Mouse (Mus musculus): Measurements from ENCODE around the gene Spn.

Gene Spn

GRCm38 (mm10) chr7:127137262-127138017 lies at the start of gene Spn:
Gene Spn (minus strand): TSS chr7:127137823.
- DNase-seq (ENCODE audit: low read depth) = peak; percentile 85

GRCm38 (mm10) chr7:127187351-127187750 lies 49.7 kb upstream of the Spn start:
- peak; percentile 46 for DNase-seq (ENCODE audit: low read depth)

DNA sequence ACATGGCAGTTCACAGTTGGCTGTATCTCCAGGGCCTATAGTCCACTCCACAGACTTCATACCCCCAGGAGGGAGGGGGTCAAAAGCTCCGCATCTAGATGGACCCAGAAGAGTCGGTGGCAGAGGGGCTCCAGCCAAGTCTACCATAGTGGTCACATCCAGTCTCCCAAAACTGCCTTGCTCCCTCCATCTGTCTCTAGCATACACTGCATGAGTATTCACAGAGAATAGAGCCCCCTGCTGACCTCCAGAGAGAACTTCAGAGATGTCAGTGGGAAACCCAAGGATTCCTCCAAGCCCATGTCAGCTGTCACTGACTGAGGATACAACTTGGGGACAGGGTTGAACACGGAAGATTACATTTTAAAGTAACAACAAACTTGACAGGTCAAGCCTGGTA lies 48.0 kb upstream of the Spn start:
- DNase-seq (ENCODE audit: low read depth) = peak; percentile 70

DNA sequence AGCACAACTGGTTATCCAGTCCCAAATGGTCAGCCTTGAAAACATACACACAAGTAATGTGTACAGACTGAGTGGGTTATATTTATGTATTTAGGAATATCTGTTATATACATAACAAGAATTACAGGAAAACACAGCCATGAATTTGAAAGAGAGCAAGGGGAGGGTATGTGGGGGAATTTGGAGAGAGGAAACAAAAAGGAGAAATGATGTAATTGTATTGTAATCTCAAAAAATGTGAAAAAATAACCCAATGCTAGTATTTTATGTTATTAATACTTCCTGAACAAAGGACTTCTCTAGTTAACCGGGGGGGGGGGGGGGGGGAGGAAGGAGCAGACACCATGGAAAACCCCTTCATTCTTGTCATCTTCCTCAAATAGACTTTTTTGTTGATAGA lies 47.1 kb upstream of the Spn start:
- no peak for DNase-seq (ENCODE audit: low read depth)

GRCm38 (mm10) chr7:127183828-127184227 lies 46.2 kb upstream of the Spn start:
- peak; percentile 67 for DNase-seq (ENCODE audit: low read depth)

- no peak for DNase-seq (ENCODE audit: low read depth)
Observed at GRCm38 (mm10) chr7:127183345-127183744, 45.7 kb upstream of the Spn start.

GRCm38 (mm10) chr7:127181724-127182123 lies 44.1 kb upstream of the Spn start:
- DNase-seq (ENCODE audit: low read depth) = peak; percentile 75

DNA sequence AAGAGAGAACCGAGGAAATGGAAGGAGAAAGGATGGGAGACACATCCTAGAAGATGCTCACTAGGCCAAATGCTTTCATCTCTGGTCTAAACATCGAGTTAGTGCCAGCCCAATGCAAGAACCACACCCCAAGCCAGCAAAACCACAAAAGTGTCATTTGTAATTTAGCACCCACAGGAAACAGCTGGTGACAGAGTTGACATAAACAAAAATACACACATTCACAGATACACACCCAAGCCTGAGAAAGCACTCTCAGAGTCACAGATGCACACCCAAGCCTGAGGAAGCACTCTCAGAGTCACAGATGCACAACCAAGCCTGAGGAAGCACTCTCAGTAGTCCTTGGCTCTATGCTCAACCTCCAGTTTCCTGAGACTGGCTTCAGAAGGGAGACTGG lies 43.2 kb upstream of the Spn start:
- peak; percentile 86 for DNase-seq (ENCODE audit: low read depth)

GRCm38 (mm10) chr7:127176937-127177336 lies 39.3 kb upstream of the Spn start:
- DNase-seq (ENCODE audit: low read depth) = peak; percentile 81

GRCm38 (mm10) chr7:127166501-127166900 lies 28.9 kb upstream of the Spn start:
- DNase-seq (ENCODE audit: low read depth) = peak; percentile 71

DNA sequence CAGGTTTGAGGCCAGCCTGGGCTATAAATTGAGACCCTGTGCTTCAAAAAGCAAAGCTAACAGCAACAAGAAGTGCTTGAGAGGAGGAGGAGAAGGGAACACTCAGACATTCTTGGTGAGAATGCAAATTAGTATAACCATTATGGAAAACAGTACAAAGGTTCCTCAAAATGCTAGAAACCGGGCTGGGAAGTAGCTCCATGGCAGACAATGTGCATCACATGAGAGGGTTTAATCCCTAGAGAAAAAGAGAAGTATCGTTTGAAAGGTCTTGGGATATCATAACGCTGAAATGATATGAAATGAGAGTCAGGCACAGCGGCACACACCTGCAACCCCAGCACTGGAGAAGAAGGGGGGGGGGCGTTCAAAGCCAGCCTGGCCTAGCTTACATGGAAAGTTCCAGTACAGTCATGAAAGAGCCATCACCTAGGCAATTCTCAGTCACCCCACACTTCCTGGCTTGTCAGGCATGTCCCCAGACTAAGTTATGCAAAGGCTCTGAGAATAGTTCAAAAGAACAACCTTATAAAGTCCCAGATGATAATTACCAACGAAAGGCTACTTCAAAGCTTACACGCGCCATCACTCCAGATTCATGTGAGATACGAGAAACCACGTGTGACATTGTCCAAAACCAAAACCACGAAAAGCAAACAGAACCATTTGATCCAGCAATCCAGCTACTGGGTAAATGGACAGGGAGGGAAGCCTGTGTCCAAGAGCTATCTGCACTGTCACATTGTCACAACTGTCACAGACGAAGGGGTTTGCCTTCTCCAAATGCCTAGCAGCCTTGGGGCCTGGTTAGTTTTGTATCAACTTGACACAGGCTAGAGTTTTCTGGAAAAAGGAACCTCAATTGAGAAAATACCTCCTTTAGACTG lies 28.2 kb upstream of the Spn start:
- peak; percentile 74 for DNase-seq (ENCODE audit: low read depth)

- no peak for DNase-seq (ENCODE audit: low read depth)
Observed at GRCm38 (mm10) chr7:127164002-127164401, 26.4 kb upstream of the Spn start.

GRCm38 (mm10) chr7:127162546-127162945 lies 24.9 kb upstream of the Spn start:
- no peak for DNase-seq (ENCODE audit: low read depth)

GRCm38 (mm10) chr7:127157548-127157947 lies 19.9 kb upstream of the Spn start:
- DNase-seq (ENCODE audit: low read depth) = no peak

DNA sequence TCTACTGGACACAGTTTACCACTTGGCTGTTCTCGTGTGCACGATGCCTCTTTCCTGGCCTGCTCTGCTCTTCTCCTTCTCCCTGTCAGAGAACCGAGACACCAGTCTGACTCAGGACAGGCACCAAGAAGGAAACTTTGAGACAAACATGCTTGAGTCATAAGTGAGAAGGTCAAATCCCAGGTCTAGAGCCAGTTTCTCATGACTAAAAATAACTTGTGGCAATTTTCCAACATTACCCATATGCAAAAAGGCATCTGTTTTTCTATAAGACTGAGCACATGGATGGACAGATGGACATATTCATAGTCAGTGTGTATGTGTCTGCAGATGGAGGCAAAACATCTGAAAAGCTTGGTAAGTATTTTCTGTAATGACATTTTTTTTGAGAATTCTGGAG lies 15.9 kb upstream of the Spn start:
- DNase-seq (ENCODE audit: low read depth) = no peak

DNA sequence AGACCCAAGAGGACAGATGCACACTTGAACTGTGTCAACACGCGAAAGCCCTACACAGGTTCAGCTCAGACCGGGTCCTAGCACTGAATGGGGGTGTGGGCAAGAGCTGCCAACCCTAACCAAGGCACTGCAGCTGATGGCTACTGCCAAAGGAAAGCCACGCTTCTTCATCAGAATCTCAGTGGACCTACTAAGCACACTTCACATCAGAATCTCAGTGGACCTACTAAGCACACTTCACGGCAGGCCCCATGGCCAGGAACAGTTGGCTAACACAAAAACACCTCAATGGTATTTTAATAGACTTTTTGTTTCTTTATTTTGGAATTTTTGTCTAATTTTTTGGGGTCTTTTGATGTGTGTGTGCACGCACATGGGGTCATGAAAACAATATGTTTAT lies 14.8 kb upstream of the Spn start:
- DNase-seq (ENCODE audit: low read depth) = no peak

GRCm38 (mm10) chr7:127147901-127148300 lies 10.3 kb upstream of the Spn start:
- DNase-seq (ENCODE audit: low read depth) = no peak

GRCm38 (mm10) chr7:127146267-127146603 lies 8.6 kb upstream of the Spn start:
- no peak for DNase-seq (ENCODE audit: low read depth)

GRCm38 (mm10) chr7:127145387-127146266 lies 8.0 kb upstream of the Spn start:
- no peak for DNase-seq (ENCODE audit: low read depth)

DNA sequence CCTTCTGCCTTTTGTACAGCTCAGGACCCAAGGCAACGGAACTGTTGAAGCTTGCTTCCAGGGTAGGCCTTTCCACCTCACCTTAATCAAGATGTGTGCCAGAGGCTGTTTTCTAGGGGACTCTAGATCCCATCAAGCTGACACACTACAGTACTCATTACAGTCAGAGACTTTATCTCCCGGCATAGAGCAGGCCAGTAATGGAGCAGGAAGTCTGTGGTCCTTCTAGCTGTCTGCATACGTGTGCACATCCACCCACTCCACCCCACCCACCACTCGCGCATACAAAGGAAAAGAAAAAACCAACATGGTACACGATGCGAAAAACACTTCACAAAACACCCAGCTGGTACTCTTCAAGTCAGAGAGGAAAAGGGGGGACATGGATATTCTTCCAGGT lies 6.8 kb upstream of the Spn start:
- DNase-seq (ENCODE audit: low read depth) = peak; percentile 87

GRCm38 (mm10) chr7:127142666-127143065 lies 5.0 kb upstream of the Spn start:
- DNase-seq (ENCODE audit: low read depth) = no peak

- no peak for DNase-seq (ENCODE audit: low read depth)
Observed at GRCm38 (mm10) chr7:127142214-127142613, 4.6 kb upstream of the Spn start.
